In genomic region chr11:5851021-5851736, GRCm38 (mm10) we compare ENCODE assay signal across 21 mouse cellular contexts. TPM values are rescaled to one million over a fixed set of nuclear protein-coding genes. Genes with fewer than 3 reads are reported as not detected.
DNase-seq lines count a peak whose midpoint lies in the region; ATAC-seq lines count a peak whose summit lies in the region.
"Had no signal": no experiment of that assay in that cellular context is flagged by ENCODE, and none has a peak within 500 bp of the region (broad histone marks: within the 10 kb centered on the region; RNA-seq: fewer than 3 reads in every experiment).

No protein-coding gene starts in this region.

- no peak for DNase-seq in heart, embryonic 10.5 days (ENCODE audit: low spot score)
- no peak for DNase-seq in heart, postnatal 4 days
- no peak for DNase-seq in kidney, postnatal 10 days
- peak; percentile 67 for DNase-seq in thymus, postnatal 14 days
- DNase-seq in frontal cortex, postnatal 36 days (ENCODE audit: low spot score in 2 of 2), result no peak
- no peak for DNase-seq in lung, adult 18-20 months
- DNase-seq: adrenal gland, postnatal 14 days; cerebellum, adult 2 months; gastrocnemius, postnatal 14 days; kidney, adult 8-10 months; lung, postnatal 14 days; spleen, adult 18-20 months had no signal

- no peaks in the 10 kb centered on the region for H3K27me3 ChIP-seq in heart, embryonic 10.5 days (ENCODE audit: insufficient read depth, poor library complexity, severe bottlenecking)
- H3K27me3 ChIP-seq in kidney, embryonic 15.5 days, result no peaks in the 10 kb centered on the region
- H3K27me3 ChIP-seq: embryonic facial prominence, embryonic 12.5 days; limb, embryonic 12.5 days; neural tube, embryonic 12.5 days; stomach, embryonic 15.5 days had no signal

- H3K9me3 ChIP-seq in heart, embryonic 10.5 days, result no peaks in the 10 kb centered on the region
- H3K9me3 ChIP-seq in kidney, embryonic 15.5 days (replicated peaks), result no peaks in the 10 kb centered on the region
- H3K9me3 ChIP-seq: embryonic facial prominence, embryonic 12.5 days; limb, embryonic 12.5 days; neural tube, embryonic 12.5 days; stomach, embryonic 15.5 days had no signal

- WGBS in heart, embryonic 10.5 days, result 56% methylated on average over 4 of the region's 4 CpGs
- WGBS in kidney, embryonic 15.5 days, result 49% methylated on average over 4 of the region's 4 CpGs

- peaks cover 40% of the 10 kb centered on the region for H3K4me1 ChIP-seq in heart, embryonic 10.5 days
- peaks cover 36% of the 10 kb centered on the region for H3K4me1 ChIP-seq in kidney, embryonic 15.5 days
- H3K4me1 ChIP-seq: neural tube, embryonic 12.5 days; stomach, embryonic 15.5 days had no signal

- H3K27ac ChIP-seq in heart, embryonic 10.5 days, result peak overlapping the region; percentile 53
- H3K27ac ChIP-seq in kidney, embryonic 15.5 days, result peak overlapping the region; percentile 60; the same call in 1 of the 2 replicates
- H3K27ac ChIP-seq: embryonic facial prominence, embryonic 12.5 days; hindbrain, embryonic 10.5 days; left cerebral cortex, adult 2 months; limb, embryonic 12.5 days; neural tube, embryonic 12.5 days; stomach, embryonic 15.5 days had no signal

- H3K4me2 ChIP-seq in kidney, embryonic 15.5 days, result no peak overlapping the region
- H3K4me2 ChIP-seq: embryonic facial prominence, embryonic 12.5 days; limb, embryonic 12.5 days; neural tube, embryonic 12.5 days; stomach, embryonic 15.5 days had no signal

- no peaks in the 10 kb centered on the region for H3K36me3 ChIP-seq in heart, embryonic 10.5 days
- no peaks in the 10 kb centered on the region for H3K36me3 ChIP-seq in kidney, embryonic 15.5 days
- H3K36me3 ChIP-seq: embryonic facial prominence, embryonic 12.5 days; hindbrain, embryonic 10.5 days; limb, embryonic 12.5 days; neural tube, embryonic 12.5 days; stomach, embryonic 15.5 days had no signal

- no peak overlapping the region for H3K9ac ChIP-seq in kidney, embryonic 15.5 days
- H3K9ac ChIP-seq: embryonic facial prominence, embryonic 12.5 days; limb, embryonic 12.5 days; neural tube, embryonic 12.5 days; stomach, embryonic 15.5 days had no signal

- H3K4me3 ChIP-seq in heart, embryonic 10.5 days, result no peak overlapping the region
- no peak overlapping the region for H3K4me3 ChIP-seq in kidney, embryonic 15.5 days (replicated peaks)
- H3K4me3 ChIP-seq: embryonic facial prominence, embryonic 12.5 days; hindbrain, embryonic 10.5 days; left cerebral cortex, adult 2 months; limb, embryonic 12.5 days; megakaryocyte, embryonic 14.5 days; neural tube, embryonic 12.5 days; stomach, embryonic 15.5 days had no signal

- ATAC-seq in kidney, embryonic 15.5 days (replicated peaks; ENCODE audit: low FRiP score), result no peak
- ATAC-seq in erythroid progenitor cell, adult 5-6 weeks (replicated peaks; ENCODE audit: low FRiP score, poor library complexity, severe bottlenecking), result 0 out of 2 replicates have a peak, but pooled peaks have one; percentile 25

RNA-seq across cellular contexts. Expression of gene Aebp1, which starts 10.6 kb away (rescaled TPM):
- 22.4 and 25.7 TPM in 2 replicates for polyA plus RNA-seq in heart, embryonic 10.5 days (2016; fragmentation: Nextera tagmentation; extraction: Ambion mirVana)
- 10 to 100 TPM; 38.7 to 39.6 TPM for total RNA-seq in heart, postnatal 4 days (2021)
- 39.0 and 52.1 TPM in 2 replicates for polyA plus RNA-seq in kidney, embryonic 15.5 days (2015; fragmentation: Nextera tagmentation; extraction: Ambion mirVana)
- 1.3 TPM in 1 of 2 replicates, not detected in the other for total RNA-seq in erythroid progenitor cell, adult 5-6 weeks (2015; ENCODE audit: low replicate concordance)
- not detected in 2 replicates for total RNA-seq in erythroid progenitor cell, adult 5-6 weeks (2017; ENCODE audit: low replicate concordance)

RNA-seq across cellular contexts. Expression of gene Polm, which starts 13.4 kb away (rescaled TPM):
- polyA plus RNA-seq in heart, embryonic 10.5 days (2016; fragmentation: Nextera tagmentation; extraction: Ambion mirVana), result 8.9 and 11.1 TPM in 2 replicates
- total RNA-seq in heart, postnatal 4 days (2021), result 1 to 10 TPM; 5.6 to 6.5 TPM
- 9.2 and 9.9 TPM in 2 replicates for polyA plus RNA-seq in kidney, embryonic 15.5 days (2015; fragmentation: Nextera tagmentation; extraction: Ambion mirVana)
- total RNA-seq in erythroid progenitor cell, adult 5-6 weeks (2015; ENCODE audit: low replicate concordance), result 2.5 and 11.2 TPM in 2 replicates
- total RNA-seq in erythroid progenitor cell, adult 5-6 weeks (2017; ENCODE audit: low replicate concordance), result 1.3 and 10.4 TPM in 2 replicates

RNA-seq across cellular contexts. Expression of gene Pold2, which starts 26.9 kb away (rescaled TPM):
- polyA plus RNA-seq in heart, embryonic 10.5 days (2016; fragmentation: Nextera tagmentation; extraction: Ambion mirVana), result 140 and 162 TPM in 2 replicates
- 10 to 100 TPM; 68.5 to 70.2 TPM for total RNA-seq in heart, postnatal 4 days (2021)
- polyA plus RNA-seq in kidney, embryonic 15.5 days (2015; fragmentation: Nextera tagmentation; extraction: Ambion mirVana), result 133 and 141 TPM in 2 replicates
- total RNA-seq in erythroid progenitor cell, adult 5-6 weeks (2015; ENCODE audit: low replicate concordance), result 23.1 and 38.2 TPM in 2 replicates
- total RNA-seq in erythroid progenitor cell, adult 5-6 weeks (2017; ENCODE audit: low replicate concordance), result 14.4 and 14.9 TPM in 2 replicates

RNA-seq across cellular contexts. Expression of gene Myl7, which starts 47.4 kb away (rescaled TPM):
- 6,952 and 8,117 TPM in 2 replicates for polyA plus RNA-seq in heart, embryonic 10.5 days (2016; fragmentation: Nextera tagmentation; extraction: Ambion mirVana)
- 1,000 to 10,000 TPM; 1,420 to 1,616 TPM for total RNA-seq in heart, postnatal 4 days (2021)
- 3.9 and 5.8 TPM in 2 replicates for polyA plus RNA-seq in kidney, embryonic 15.5 days (2015; fragmentation: Nextera tagmentation; extraction: Ambion mirVana)
- not detected in 2 replicates for total RNA-seq in erythroid progenitor cell, adult 5-6 weeks (2015; ENCODE audit: low replicate concordance)
- total RNA-seq in erythroid progenitor cell, adult 5-6 weeks (2017; ENCODE audit: low replicate concordance), result not detected in 2 replicates
- total RNA-seq: adrenal gland, postnatal 14 days; gastrocnemius, postnatal 14 days; left cerebral cortex, adult 2 months had no signal
- polyA plus RNA-seq: cerebellum, adult 2 months had no signal

RNA-seq across cellular contexts. Expression of gene Pgam2, which starts 47.6 kb away (rescaled TPM):
- polyA plus RNA-seq in heart, embryonic 10.5 days (2016; fragmentation: Nextera tagmentation; extraction: Ambion mirVana), result 479 and 714 TPM in 2 replicates
- 100 to 1,000 TPM; 715 to 738 TPM for total RNA-seq in heart, postnatal 4 days (2021)
- 22.7 and 37.9 TPM in 2 replicates for polyA plus RNA-seq in kidney, embryonic 15.5 days (2015; fragmentation: Nextera tagmentation; extraction: Ambion mirVana)
- total RNA-seq in erythroid progenitor cell, adult 5-6 weeks (2015; ENCODE audit: low replicate concordance), result not detected in 2 replicates
- total RNA-seq in erythroid progenitor cell, adult 5-6 weeks (2017; ENCODE audit: low replicate concordance), result not detected in 2 replicates
- total RNA-seq: adrenal gland, postnatal 14 days had no signal

Comparison
In these comparisons a context has a peak if more than half of its experiments do, and no peak if none do; other contexts are left out.
1. RNA of gene Aebp1, which starts 10.6 kb away (total RNA-seq): 38.7 to 39.6 TPM in heart, postnatal 4 days; 1.3 TPM in erythroid progenitor cell, adult 5-6 weeks; every median in the first group is over 10 times any median in the second.